In genomic region chr2:9877966-9878563, GRCm38 (mm10) we compare ENCODE assay signal across 9 mouse cellular contexts. TPM values are rescaled to one million over a fixed set of nuclear protein-coding genes. Genes with fewer than 3 reads are reported as not detected.
A peak's percentile ranks its signal among the peaks of the same experiment; 100 is the strongest.
DNase-seq lines count a peak whose midpoint lies in the region; ATAC-seq lines count a peak whose summit lies in the region.
"Had no signal": no experiment of that assay in that cellular context is flagged by ENCODE, and none has a peak within 500 bp of the region (broad histone marks: within the 10 kb centered on the region; RNA-seq: fewer than 3 reads in every experiment).

No protein-coding gene starts in this region.

- H3K4me1 ChIP-seq in forebrain, embryonic 13.5 days, result peaks cover 34% of the 10 kb centered on the region
- H3K4me1 ChIP-seq in liver, embryonic 16.5 days (ENCODE audit: control insufficient read depth, low read depth, low read length), result no peaks in the 10 kb centered on the region; the same call in none of the 2 replicates

- no peak overlapping the region for H3K27ac ChIP-seq in forebrain, embryonic 13.5 days
- no peak overlapping the region for H3K27ac ChIP-seq in liver, embryonic 16.5 days (ENCODE audit: low read length)

- WGBS in forebrain, embryonic 13.5 days, result 1% methylated on average over 19 of the region's 19 CpGs
- 2% methylated on average over 19 of the region's 19 CpGs for WGBS in liver, embryonic 16.5 days (ENCODE audit: insufficient replicate concordance)

- no peaks in the 10 kb centered on the region for H3K9me3 ChIP-seq in forebrain, embryonic 13.5 days (replicated peaks)
- no peaks in the 10 kb centered on the region for H3K9me3 ChIP-seq in liver, embryonic 16.5 days (replicated peaks; ENCODE audit: control insufficient read depth, low read length)

- no peaks in the 10 kb centered on the region for H3K36me3 ChIP-seq in forebrain, embryonic 13.5 days (ENCODE audit: poor library complexity, severe bottlenecking)
- no peaks in the 10 kb centered on the region for H3K36me3 ChIP-seq in liver, embryonic 16.5 days (ENCODE audit: control insufficient read depth, insufficient read depth)

- no peak for ATAC-seq in forebrain, embryonic 13.5 days
- no peak for ATAC-seq in liver, embryonic 16.5 days (ENCODE audit: low read depth)

- intact Hi-C loops in left cerebral cortex, postnatal 25 days (cut with DNase I), result loop anchor here (5.0 kb wide), 1 partner anchor 801 kb away; no protein-coding TSS in a partner anchor

- no peak overlapping the region for H3K9ac ChIP-seq in forebrain, embryonic 13.5 days
- no peak overlapping the region for H3K9ac ChIP-seq in liver, embryonic 16.5 days (ENCODE audit: low read depth, low read length)

- peaks cover 100% of the 10 kb centered on the region for H3K27me3 ChIP-seq in forebrain, embryonic 13.5 days
- H3K27me3 ChIP-seq in liver, embryonic 16.5 days (ENCODE audit: control insufficient read depth, insufficient read depth, low read depth, low read length), result peaks cover 94% of the 10 kb centered on the region

- DNase-seq in embryo, embryonic 11 days, result peak; percentile 28
- no peak for DNase-seq in embryo, embryonic 10.5 days (ENCODE audit: low spot score)
- peak; percentile 67 for DNase-seq in 3134 (ENCODE audit: extremely low read depth, insufficient read length, low spot score)
- DNase-seq in thymus, postnatal 25 days, result peak; percentile 68
- no peak for DNase-seq in left cerebral cortex, postnatal 25 days (ENCODE audit: low spot score in 2 of 2)
- DNase-seq in urinary bladder, postnatal 10 days (ENCODE audit: low spot score), result no peak

- peak overlapping the region; percentile 39 for H3K4me3 ChIP-seq in forebrain, embryonic 13.5 days
- peak overlapping the region; percentile 62 for H3K4me3 ChIP-seq in liver, embryonic 16.5 days (ENCODE audit: low read depth, low read length)

- H3K4me2 ChIP-seq in forebrain, embryonic 13.5 days, result peak overlapping the region; percentile 72
- peak overlapping the region; percentile 81 for H3K4me2 ChIP-seq in liver, embryonic 16.5 days (ENCODE audit: low read depth, low read length)

RNA-seq across cellular contexts. Expression of gene 4930412O13Rik, which starts 3.0 kb away (rescaled TPM):
- polyA plus RNA-seq in forebrain, embryonic 13.5 days (2015; fragmentation: Nextera tagmentation; extraction: Ambion mirVana), result not detected in 2 replicates
- polyA plus RNA-seq in liver, embryonic 16.5 days (2015; fragmentation: Nextera tagmentation; extraction: Ambion mirVana), result not detected in 2 replicates
- total RNA-seq in left cerebral cortex, postnatal 25 days (2021), result not detected
- total RNA-seq: heart, adult 18-20 months had no signal

RNA-seq across cellular contexts. Expression of gene 9230102O04Rik, which starts 11.3 kb away (rescaled TPM):
- polyA plus RNA-seq in forebrain, embryonic 13.5 days (2015; fragmentation: Nextera tagmentation; extraction: Ambion mirVana), result not detected in 2 replicates
- not detected in 2 replicates for polyA plus RNA-seq in liver, embryonic 16.5 days (2015; fragmentation: Nextera tagmentation; extraction: Ambion mirVana)
- not detected for total RNA-seq in left cerebral cortex, postnatal 25 days (2021)
- total RNA-seq: heart, adult 18-20 months had no signal

RNA-seq across cellular contexts. Expression of gene Gata3, which starts 11.8 kb away (rescaled TPM):
- 1.4 and 3.3 TPM in 2 replicates for polyA plus RNA-seq in forebrain, embryonic 13.5 days (2015; fragmentation: Nextera tagmentation; extraction: Ambion mirVana)
- polyA plus RNA-seq in liver, embryonic 16.5 days (2015; fragmentation: Nextera tagmentation; extraction: Ambion mirVana), result 0.97 and 1.1 TPM in 2 replicates
- not detected for total RNA-seq in left cerebral cortex, postnatal 25 days (2021)

Comparison
In these comparisons a context has a peak if more than half of its experiments do, and no peak if none do; other contexts are left out.
1. DNase-seq: peak in embryo, embryonic 11 days (single experiment), 3134 (single experiment) and thymus, postnatal 25 days (single experiment); none in embryo, embryonic 10.5 days (single experiment), left cerebral cortex, postnatal 25 days (0 of 2) and urinary bladder, postnatal 10 days (single experiment).